Mouse (Mus musculus): ENCODE measurements around the gene Zbtb32.

GRCm38 (mm10) chr7:30594510-30595024 is 4.1 kb downstream of the Zbtb32 start:
- TF ChIP-seq CTCF (IDR thresholded peaks at IDR 0.05; ENCODE audit: extremely low read depth, insufficient read depth, insufficient read length, insufficient replicate concordance) (no peak), POLR2A (IDR thresholded peaks at IDR 0.05; ENCODE audit: low read depth, low read length) (no peak)

Measured in spleen, adult 2 months (tissue).